Mouse (Mus musculus): ENCODE results near the gene Rnft1. TPM values are rescaled to one million over a fixed set of nuclear protein-coding genes. Genes with fewer than 3 reads are reported as not detected.
"Not testable (repeated sequence)": the region's sequence is repeated elsewhere in the genome, so short reads cannot be mapped to it uniquely, and the experiment has no call there.

Rnft1 gene
- 17.8 and 22.6 TPM in 2 replicates for polyA plus RNA-seq (2015; fragmentation: Nextera tagmentation; extraction: Ambion mirVana)

- ATAC-seq (ENCODE audit: low read depth) (peak; percentile 98), DNase-seq (peak; percentile 99)
- peak within 1 kb of the TSS; percentile 82 for H3K9ac ChIP-seq
- H3K4me2 ChIP-seq = peak within 1 kb of the TSS; percentile 86
- H3K9me3 ChIP-seq (replicated peaks) = no peaks in the 10 kb centered on the region
- H3K27ac ChIP-seq = peak within 1 kb of the TSS; percentile 74
- H3K27me3 ChIP-seq = no peaks in the 10 kb centered on the region
- H3K36me3 ChIP-seq = peaks cover under 1% of the 10 kb centered on the region; the same call in 1 of the 2 replicates
- peak within 1 kb of the TSS; percentile 70 for H3K4me3 ChIP-seq (replicated peaks)
- peaks cover 21% of the 10 kb centered on the region for H3K4me1 ChIP-seq (replicated peaks)
- WGBS (ENCODE audit: insufficient replicate concordance) = under 1% methylated on average over 68 of the region's 68 CpGs
Observed at GRCm38 (mm10) chr11:86484101-86484868, at the start of gene Rnft1. Rnft1 (plus strand) TSS chr11:86484657.

- Histone ChIP-seq H3K36me3 (no peaks in the 10 kb centered on the region), H3K4me2 (no peak overlapping the region), H3K27me3 (no peaks in the 10 kb centered on the region), H3K9me3 (replicated peaks) (no peaks in the 10 kb centered on the region), H3K27ac (no peak overlapping the region), H3K4me1 (replicated peaks) (no peaks in the 10 kb centered on the region), H3K4me3 (replicated peaks) (no peak overlapping the region), H3K9ac (no peak overlapping the region)
- 24% methylated on average over 5 of the region's 5 CpGs for WGBS (ENCODE audit: insufficient replicate concordance)
- no peak for ATAC-seq (ENCODE audit: low read depth)
- DNase-seq = no peak
Observed at GRCm38 (mm10) chr11:86436843-86437242, 47.6 kb upstream of the Rnft1 start.

- H3K4me1 ChIP-seq (replicated peaks) = no peaks in the 10 kb centered on the region
- H3K36me3 ChIP-seq = no peaks in the 10 kb centered on the region
- ATAC-seq (ENCODE audit: low read depth) (no peak), DNase-seq (no peak)
- H3K27ac ChIP-seq = no peak overlapping the region
- H3K4me3 ChIP-seq (replicated peaks) = no peak overlapping the region
- H3K9me3 ChIP-seq (replicated peaks) = no peaks in the 10 kb centered on the region
- 44% methylated on average over 4 of the region's 4 CpGs for WGBS (ENCODE audit: insufficient replicate concordance)
- no peaks in the 10 kb centered on the region for H3K27me3 ChIP-seq
- H3K9ac ChIP-seq = no peak overlapping the region
- no peak overlapping the region for H3K4me2 ChIP-seq
Observed at GRCm38 (mm10) chr11:86438261-86438660, 46.2 kb upstream of the Rnft1 start.

- no peaks in the 10 kb centered on the region for H3K4me1 ChIP-seq (replicated peaks)
- H3K27ac ChIP-seq = no peak overlapping the region
- ATAC-seq (ENCODE audit: low read depth) (no peak), DNase-seq (no peak)
- no peak overlapping the region for H3K9ac ChIP-seq
- no peak overlapping the region for H3K4me3 ChIP-seq (replicated peaks)
- no peaks in the 10 kb centered on the region for H3K27me3 ChIP-seq
- H3K4me2 ChIP-seq = no peak overlapping the region
- H3K9me3 ChIP-seq (replicated peaks) = no peaks in the 10 kb centered on the region
- no peaks in the 10 kb centered on the region for H3K36me3 ChIP-seq
- WGBS (ENCODE audit: insufficient replicate concordance) = 36% methylated on average over 5 of the region's 5 CpGs
Observed at GRCm38 (mm10) chr11:86440791-86441190, 43.7 kb upstream of the Rnft1 start.

GRCm38 (mm10) chr11:86453991-86454390, 30.5 kb upstream of the Rnft1 start:
- H3K9ac ChIP-seq = no peak overlapping the region
- no peak overlapping the region for H3K4me2 ChIP-seq
- H3K27ac ChIP-seq = no peak overlapping the region
- no peaks in the 10 kb centered on the region for H3K9me3 ChIP-seq (replicated peaks)
- no peaks in the 10 kb centered on the region for H3K36me3 ChIP-seq
- WGBS (ENCODE audit: insufficient replicate concordance) = 71% methylated on average over 5 of the region's 5 CpGs
- H3K27me3 ChIP-seq = no peaks in the 10 kb centered on the region
- no peaks in the 10 kb centered on the region for H3K4me1 ChIP-seq (replicated peaks)
- no peak overlapping the region for H3K4me3 ChIP-seq (replicated peaks)
- DNase-seq (no peak), ATAC-seq (ENCODE audit: low read depth) (no peak)

GRCm38 (mm10) chr11:86457545-86457944, 26.9 kb upstream of the Rnft1 start:
- Histone ChIP-seq H3K27ac (no peak overlapping the region), H3K36me3 (no peaks in the 10 kb centered on the region), H3K4me2 (no peak overlapping the region), H3K9ac (no peak overlapping the region), H3K9me3 (replicated peaks) (no peaks in the 10 kb centered on the region), H3K4me3 (replicated peaks) (no peak overlapping the region), H3K27me3 (no peaks in the 10 kb centered on the region), H3K4me1 (replicated peaks) (no peaks in the 10 kb centered on the region)
- ATAC-seq (ENCODE audit: low read depth) (no peak), DNase-seq (no peak)
- 66% methylated on average over 6 of the region's 6 CpGs for WGBS (ENCODE audit: insufficient replicate concordance)

GRCm38 (mm10) chr11:86458866-86459265, 25.6 kb upstream of the Rnft1 start:
- Histone ChIP-seq H3K4me3 (replicated peaks) (no peak overlapping the region), H3K27me3 (no peaks in the 10 kb centered on the region), H3K27ac (no peak overlapping the region), H3K4me1 (replicated peaks) (no peaks in the 10 kb centered on the region), H3K9me3 (replicated peaks) (no peaks in the 10 kb centered on the region), H3K4me2 (no peak overlapping the region), H3K36me3 (no peaks in the 10 kb centered on the region), H3K9ac (no peak overlapping the region)
- no peak for ATAC-seq (ENCODE audit: low read depth)
- DNase-seq = no peak
- 84% methylated on average over 6 of the region's 6 CpGs for WGBS (ENCODE audit: insufficient replicate concordance)

- Histone ChIP-seq H3K36me3 (no peaks in the 10 kb centered on the region), H3K9ac (no peak overlapping the region), H3K4me2 (no peak overlapping the region), H3K4me3 (replicated peaks) (no peak overlapping the region), H3K4me1 (replicated peaks) (no peaks in the 10 kb centered on the region), H3K27me3 (no peaks in the 10 kb centered on the region), H3K27ac (no peak overlapping the region), H3K9me3 (replicated peaks) (no peaks in the 10 kb centered on the region)
- no peak for ATAC-seq (ENCODE audit: low read depth)
- no peak for DNase-seq
Observed at GRCm38 (mm10) chr11:86462579-86462978, 21.9 kb upstream of the Rnft1 start.

GRCm38 (mm10) chr11:86464275-86464674, 20.2 kb upstream of the Rnft1 start:
- H3K4me3 ChIP-seq (replicated peaks); H3K36me3 ChIP-seq: not testable (repeated sequence)
- peak; percentile 58 for DNase-seq

GRCm38 (mm10) chr11:86468345-86468744, 16.1 kb upstream of the Rnft1 start:
- Histone ChIP-seq H3K4me1 (replicated peaks) (0 out of 2 replicates have a peak, but pooled peaks cover 5% of the 10 kb centered on the region), H3K4me2 (no peak overlapping the region), H3K4me3 (replicated peaks) (no peak overlapping the region), H3K27ac (no peak overlapping the region), H3K36me3 (no peaks in the 10 kb centered on the region), H3K9me3 (replicated peaks) (no peaks in the 10 kb centered on the region), H3K27me3 (0 out of 2 replicates have a peak, but pooled peaks cover 3% of the 10 kb centered on the region), H3K9ac (no peak overlapping the region)
- 67% methylated on average over 8 of the region's 8 CpGs for WGBS (ENCODE audit: insufficient replicate concordance)
- ATAC-seq (ENCODE audit: low read depth) (no peak), DNase-seq (no peak)

More at GRCm38 (mm10) chr11:86464275-86464674, 20.2 kb upstream of the Rnft1 start:
- not testable (repeated sequence) for H3K27ac ChIP-seq; H3K4me2 ChIP-seq; H3K4me1 ChIP-seq (replicated peaks); ATAC-seq (ENCODE audit: low read depth); H3K9me3 ChIP-seq (replicated peaks); H3K27me3 ChIP-seq; H3K9ac ChIP-seq
- WGBS (ENCODE audit: insufficient replicate concordance) = 11% methylated on average over 8 of the region's 8 CpGs

- Histone ChIP-seq H3K9me3 (replicated peaks) (no peaks in the 10 kb centered on the region), H3K27ac (no peak overlapping the region), H3K9ac (no peak overlapping the region), H3K27me3 (0 out of 2 replicates have a peak, but pooled peaks cover 3% of the 10 kb centered on the region), H3K36me3 (no peaks in the 10 kb centered on the region), H3K4me3 (replicated peaks) (no peak overlapping the region), H3K4me1 (replicated peaks) (0 out of 2 replicates have a peak, but pooled peaks cover 5% of the 10 kb centered on the region), H3K4me2 (no peak overlapping the region)
- ATAC-seq (ENCODE audit: low read depth) (no peak), DNase-seq (no peak)
- WGBS (ENCODE audit: insufficient replicate concordance) = 51% methylated on average over 4 of the region's 4 CpGs
Observed at GRCm38 (mm10) chr11:86468971-86469370, 15.5 kb upstream of the Rnft1 start.

- no peak for DNase-seq
- Histone ChIP-seq H3K27me3 (0 out of 2 replicates have a peak, but pooled peaks cover 3% of the 10 kb centered on the region), H3K4me3 (replicated peaks) (no peak overlapping the region), H3K4me2 (no peak overlapping the region), H3K9ac (no peak overlapping the region), H3K4me1 (replicated peaks) (0 out of 2 replicates have a peak, but pooled peaks cover 5% of the 10 kb centered on the region), H3K36me3 (no peaks in the 10 kb centered on the region), H3K27ac (no peak overlapping the region), H3K9me3 (replicated peaks) (no peaks in the 10 kb centered on the region)
- no peak for ATAC-seq (ENCODE audit: low read depth)
- whole genome bisulfite sequencing (ENCODE audit: insufficient replicate concordance) = 67% methylated on average over 6 of the region's 6 CpGs
Observed at GRCm38 (mm10) chr11:86471785-86472184, 12.7 kb upstream of the Rnft1 start.

Measured in liver, embryonic 13.5 days (tissue).